Mouse (Mus musculus) lung, adult 2 months (tissue): ENCODE measurements around the gene Acoxl.

ENCODE experiments used
- CTCF ChIP-seq: fragments of 200-500 bp; IDR thresholded peaks from 2 replicates; pipeline ENCODE4 v1.5.1; 2011; ENCODE audit warnings: mild to moderate bottlenecking, low read length, control low read depth; ENCODE audit not compliant: insufficient read depth
- POLR2A ChIP-seq: fragments of 200-500 bp; IDR thresholded peaks from 2 replicates; pipeline ENCODE4 v1.6.1; 2011; ENCODE audit warnings: low read depth, mild to moderate bottlenecking, control low read depth, low read length, borderline replicate concordance; ENCODE audit errors: extremely low read depth

DNA sequence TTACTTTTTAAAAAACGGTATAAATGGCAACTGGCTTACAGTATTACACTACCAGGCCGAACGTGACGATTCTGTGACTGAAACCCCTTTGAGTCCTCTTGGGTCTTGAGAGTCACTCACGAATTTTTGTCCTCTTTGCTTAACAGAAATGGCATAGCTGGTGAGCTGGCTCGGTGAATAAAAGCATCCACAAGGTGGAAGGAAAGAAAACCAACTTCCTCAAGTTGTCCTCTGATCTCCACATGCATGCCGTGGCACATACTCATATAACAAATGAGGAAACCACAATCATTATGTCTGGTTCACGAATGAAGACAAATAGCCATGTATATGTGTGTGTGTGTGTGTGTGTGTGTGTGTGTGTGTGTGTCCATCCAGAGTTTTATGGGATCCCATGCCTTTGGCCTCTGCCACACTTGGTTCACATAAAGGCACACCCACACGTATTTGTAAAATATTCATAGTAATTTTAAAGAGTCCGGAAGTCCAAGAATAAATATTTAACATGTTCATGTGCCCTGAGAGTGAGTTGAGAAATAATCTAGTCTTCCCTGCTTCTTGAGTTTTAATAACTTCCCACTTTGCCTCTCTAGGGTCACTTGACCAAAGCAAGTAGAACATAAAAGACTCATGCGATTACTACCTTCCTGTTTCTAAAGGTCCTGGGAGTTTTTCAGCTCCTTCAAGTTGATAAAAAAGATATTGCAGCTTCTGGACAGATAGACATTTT, 6.4 kb upstream of the Acoxl start:
- TF ChIP-seq CTCF: no peak
- TF ChIP-seq POLR2A: no peak
